Mouse (Mus musculus) midbrain, postnatal 0 days (tissue): ENCODE measurements around the gene Nmnat1. TPM values are rescaled to one million over a fixed set of nuclear protein-coding genes. Genes with fewer than 3 reads are reported as not detected.
A peak's percentile ranks its signal among the peaks of the same experiment; 100 is the strongest.

Experiments
- ATAC-seq: fragments of 200-750 bp; cut with Nextera tagmentation; 2 replicates; pipeline ENCODE4 v1.8.0; 2017; ENCODE audit warnings: moderate number of reproducible peaks, mild to moderate bottlenecking, moderate TSS enrichment, moderate library complexity; ENCODE audit not compliant: low FRiP score
- DNase-seq: peaks from one replicate; pipeline ENCODE4 v3.0.0-alpha.2; 2015; ENCODE audit warnings: low spot score
- H3K27ac ChIP-seq: fragments of 300-500 bp; sonication (generic); 2 replicates; pipeline ENCODE4 v1.5.1; 2014; ENCODE audit warnings: low read depth, mild to moderate bottlenecking, low read length, mixed read lengths
- H3K27me3 ChIP-seq: fragments of 300-500 bp; sonication (generic); 2 replicates; pipeline ENCODE4 v1.6.1; 2014; ENCODE audit warnings: low read length, control low read depth, mixed read lengths; ENCODE audit not compliant: insufficient read depth
- H3K36me3 ChIP-seq: fragments of 300-500 bp; sonication (generic); 2 replicates; pipeline ENCODE4 v1.6.1; 2014; ENCODE audit warnings: low read length, control low read depth, mixed read lengths; ENCODE audit not compliant: insufficient read depth
- H3K4me1 ChIP-seq: fragments of 300-500 bp; sonication (generic); 2 replicates; pipeline ENCODE4 v1.6.1; 2014; ENCODE audit warnings: mild to moderate bottlenecking, control low read depth, antibody characterized with exemption, low read length, mixed read lengths; ENCODE audit not compliant: insufficient read depth
- H3K4me2 ChIP-seq: fragments of 300-500 bp; sonication (generic); 2 replicates; pipeline ENCODE4 v1.6.1; 2014; ENCODE audit warnings: low read depth, mild to moderate bottlenecking, low read length, mixed read lengths; ENCODE audit not compliant: poor library complexity, severe bottlenecking
- H3K4me3 ChIP-seq: fragments of 300-500 bp; sonication (generic); 2 replicates; pipeline ENCODE4 v1.5.1; 2014; ENCODE audit warnings: low read depth, mild to moderate bottlenecking, low read length, moderate library complexity
- H3K9ac ChIP-seq: fragments of 300-500 bp; sonication (generic); replicated peaks from 2 replicates; pipeline ENCODE4 v1.6.1; 2014; ENCODE audit warnings: mild to moderate bottlenecking, low read length, moderate library complexity, mixed read lengths; ENCODE audit not compliant: poor library complexity, severe bottlenecking
- H3K9me3 ChIP-seq: fragments of 300-500 bp; sonication (generic); 2 replicates; pipeline ENCODE4 v1.6.1; 2016; ENCODE audit warnings: low read length, control low read depth
- CTCF ChIP-seq: IDR thresholded peaks from 2 replicates; pipeline ENCODE4 v1.5.1; 2016; ENCODE audit warnings: antibody characterized with exemption, mild to moderate bottlenecking
- WGBS: fragments of 180-500 bp; shearing (Covaris S2); extraction: QIAGEN DNeasy Blood & Tissue Kit; methylation state at CpG from one replicate; pipeline ENCODE4 v1.1.7; 2014; 5-methylcytosine and 5-hydroxymethylcytosine counted together
- polyA plus RNA-seq: library from polyadenylated mRNA; unstranded; fragments of >200 nt; fragmentation: Nextera tagmentation; extraction: Ambion mirVana; gene quantifications from 2 replicates; pipeline ENCODE4 v1.2.1, GENCODE M21; 2015
- total RNA-seq: library from RNA; depleted of rRNA; stranded (reverse); fragments of >200 nt; gene quantifications from 2 replicates; pipeline ENCODE4 v1.2.3, GENCODE M21; 2014; rRNA removed

The Nmnat1 gene
- 2.9 and 6.3 TPM in 2 replicates for total RNA-seq
- polyA plus RNA-seq = 4.1 and 4.3 TPM in 2 replicates

GRCm38 (mm10) chr4:149485053-149485824 lies at the start of gene Nmnat1, which contains the start of gene Lzic:
Gene Nmnat1 (minus strand): TSS chr4:149485202.
Gene Lzic (plus strand): TSS chr4:149485229.
- H3K9me3 ChIP-seq = no peaks in the 10 kb centered on the region
- H3K4me1 ChIP-seq = no peaks in the 10 kb centered on the region
- no peaks in the 10 kb centered on the region for H3K27me3 ChIP-seq
- H3K4me2 ChIP-seq = peak within 1 kb of the TSS; percentile 58
- ATAC-seq = peak; percentile 97
- H3K4me3 ChIP-seq = peak within 1 kb of the TSS; percentile 75
- peak; percentile 95 for DNase-seq
- WGBS = under 1% methylated on average over 59 of the region's 60 CpGs
- TF ChIP-seq CTCF = peak; percentile 30
- H3K36me3 ChIP-seq = peaks cover 23% of the 10 kb centered on the region
- peak within 1 kb of the TSS; percentile 62 for H3K27ac ChIP-seq
- peak within 1 kb of the TSS; percentile 82 for H3K9ac ChIP-seq

- no peaks in the 10 kb centered on the region for H3K27me3 ChIP-seq
- 0 out of 2 replicates have a peak, but pooled peaks cover 4% of the 10 kb centered on the region for H3K36me3 ChIP-seq
- H3K9ac ChIP-seq = no peak overlapping the region
- no peak overlapping the region for H3K27ac ChIP-seq
- H3K4me3 ChIP-seq = no peak overlapping the region
- ATAC-seq (no peak), DNase-seq (no peak)
- 0 out of 2 replicates have a peak, but pooled peaks cover 3% of the 10 kb centered on the region for H3K4me1 ChIP-seq
- TF ChIP-seq CTCF = no peak
- no peak overlapping the region for H3K4me2 ChIP-seq
- H3K9me3 ChIP-seq = no peaks in the 10 kb centered on the region
- WGBS = 81% methylated on average over 6 of the region's 6 CpGs
Measured at GRCm38 (mm10) chr4:149529691-149530090, 44.7 kb upstream of the Nmnat1 start.

- H3K4me3 ChIP-seq = no peak overlapping the region
- ATAC-seq (no peak), DNase-seq (no peak)
- H3K4me1 ChIP-seq = 0 out of 2 replicates have a peak, but pooled peaks cover 4% of the 10 kb centered on the region
- H3K36me3 ChIP-seq = 0 out of 2 replicates have a peak, but pooled peaks cover 4% of the 10 kb centered on the region
- TF ChIP-seq CTCF = no peak
- no peak overlapping the region for H3K9ac ChIP-seq
- H3K27ac ChIP-seq = no peak overlapping the region; the same call in 1 of the 2 replicates
- no peaks in the 10 kb centered on the region for H3K27me3 ChIP-seq
- 84% methylated on average over 15 of the region's 15 CpGs for WGBS
- no peak overlapping the region for H3K4me2 ChIP-seq
- no peaks in the 10 kb centered on the region for H3K9me3 ChIP-seq
Measured at GRCm38 (mm10) chr4:149527621-149528354, 42.8 kb upstream of the Nmnat1 start.

GRCm38 (mm10) chr4:149526330-149526729 lies 41.3 kb upstream of the Nmnat1 start:
- H3K27ac ChIP-seq = no peak overlapping the region

GRCm38 (mm10) chr4:149525811-149526210 lies 40.8 kb upstream of the Nmnat1 start:
- 0 out of 2 replicates have a peak, but pooled peaks cover 6% of the 10 kb centered on the region for H3K4me1 ChIP-seq
- WGBS = 78% methylated on average over 6 of the region's 6 CpGs
- ATAC-seq (no peak), DNase-seq (no peak)
- no peak for TF ChIP-seq CTCF
- H3K4me3 ChIP-seq = no peak overlapping the region
- 0 out of 2 replicates have a peak, but pooled peaks cover 4% of the 10 kb centered on the region for H3K36me3 ChIP-seq
- H3K27me3 ChIP-seq = no peaks in the 10 kb centered on the region
- H3K27ac ChIP-seq = no peak overlapping the region
- no peak overlapping the region for H3K9ac ChIP-seq
- H3K4me2 ChIP-seq = no peak overlapping the region
- no peaks in the 10 kb centered on the region for H3K9me3 ChIP-seq

More at GRCm38 (mm10) chr4:149526330-149526729, 41.3 kb upstream of the Nmnat1 start:
- WGBS = 30% methylated on average over 7 of the region's 7 CpGs
- no peaks in the 10 kb centered on the region for H3K9me3 ChIP-seq
- no peak overlapping the region for H3K4me3 ChIP-seq
- DNase-seq = no peak
- 0 out of 2 replicates have a peak, but pooled peaks cover 6% of the 10 kb centered on the region for H3K4me1 ChIP-seq
- TF ChIP-seq CTCF = no peak
- no peak overlapping the region for H3K9ac ChIP-seq
- H3K27me3 ChIP-seq = no peaks in the 10 kb centered on the region
- H3K36me3 ChIP-seq = 0 out of 2 replicates have a peak, but pooled peaks cover 4% of the 10 kb centered on the region
- ATAC-seq = no peak
- no peak overlapping the region for H3K4me2 ChIP-seq
